Mouse (Mus musculus): ENCODE data around the gene Shox2. TPM values are rescaled to one million over a fixed set of nuclear protein-coding genes. Genes with fewer than 3 reads are reported as not detected.

Gene Shox2
- polyA plus RNA-seq, 1 experiment = not detected

DNA sequence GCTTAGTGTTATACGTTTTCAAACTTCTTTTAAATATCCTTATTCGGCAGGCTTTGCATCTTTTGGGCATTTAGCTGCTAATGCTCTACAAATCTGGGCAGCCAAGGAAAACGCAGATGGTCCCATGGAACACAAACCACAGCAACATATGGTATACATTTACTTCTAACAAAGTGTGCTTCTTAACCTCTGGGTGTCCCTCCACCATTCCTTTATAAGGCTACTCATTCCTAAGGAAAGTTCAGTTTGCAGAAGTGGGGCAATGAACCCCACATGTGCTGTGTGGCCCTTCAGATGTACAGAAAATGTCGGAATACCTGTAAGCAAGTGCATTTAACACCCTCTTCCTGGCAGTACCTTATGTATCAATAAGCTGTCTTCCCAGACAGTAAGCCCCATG lies 14.1 kb downstream of the Shox2 start:
- DNase-seq (ENCODE audit: extremely low spot score in 1 of 2, low spot score in 1 of 2) = no peak

DNA sequence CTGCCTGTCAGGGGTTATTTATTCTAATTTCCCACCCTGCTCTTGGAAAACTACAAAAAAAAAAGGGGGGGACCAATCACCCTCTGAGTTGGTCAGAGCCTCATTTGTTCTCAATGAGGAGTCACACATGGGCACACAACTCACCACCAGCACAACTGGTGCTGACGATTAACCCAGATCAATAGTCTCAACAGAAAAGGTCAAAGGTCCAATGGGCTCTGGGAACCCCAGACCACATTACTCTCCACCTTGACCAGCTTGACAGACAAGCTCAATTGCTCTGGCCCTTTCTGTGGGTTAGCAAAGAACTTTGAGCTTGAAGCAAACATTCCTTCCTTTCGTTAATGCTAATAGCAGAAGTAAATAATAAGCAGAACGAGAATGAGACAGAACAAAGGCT lies 16.7 kb downstream of the Shox2 start:
- DNase-seq (ENCODE audit: extremely low spot score in 1 of 2, low spot score in 1 of 2) = no peak

DNA sequence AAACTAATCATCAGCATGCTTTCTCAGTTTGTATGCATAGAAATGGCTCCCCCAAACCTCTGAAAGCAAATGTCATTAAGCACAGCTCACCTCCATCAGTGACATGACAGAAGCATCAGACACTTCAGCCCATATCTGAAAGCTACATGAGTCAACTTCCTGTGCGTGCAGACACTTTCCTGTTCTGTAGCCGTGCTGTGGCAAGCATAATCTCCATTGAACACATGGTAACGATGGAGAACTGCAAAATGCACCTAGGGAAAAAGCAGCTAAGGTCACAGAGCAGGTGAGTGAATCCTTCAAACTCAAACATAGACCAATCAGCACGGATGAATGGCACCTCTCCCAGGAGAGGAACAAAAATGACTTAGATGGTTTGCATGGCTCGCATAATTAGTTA lies 21.6 kb downstream of the Shox2 start:
- DNase-seq (ENCODE audit: extremely low spot score in 1 of 2, low spot score in 1 of 2) = no peak

DNA sequence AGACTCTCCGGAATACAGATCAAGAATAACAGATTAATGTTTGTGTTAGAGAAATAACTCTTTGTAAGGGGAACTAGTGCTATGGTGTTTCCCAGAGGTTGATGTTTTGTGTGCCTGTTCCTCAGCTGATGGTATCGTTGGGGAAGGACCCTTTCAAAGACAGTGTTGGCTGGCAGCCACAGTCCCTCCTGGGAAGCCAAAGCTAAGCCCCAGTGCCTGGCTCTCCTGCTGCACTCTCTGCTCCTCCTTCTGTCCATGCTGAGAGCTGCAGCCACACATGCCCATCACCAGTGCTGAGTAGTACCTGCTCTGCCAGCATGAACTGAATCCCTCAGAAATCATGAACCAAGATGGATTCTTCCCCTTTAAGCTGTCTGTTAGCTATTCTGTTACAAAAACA lies 26.4 kb downstream of the Shox2 start:
- DNase-seq (ENCODE audit: extremely low spot score in 1 of 2, low spot score in 1 of 2) = no peak

DNA sequence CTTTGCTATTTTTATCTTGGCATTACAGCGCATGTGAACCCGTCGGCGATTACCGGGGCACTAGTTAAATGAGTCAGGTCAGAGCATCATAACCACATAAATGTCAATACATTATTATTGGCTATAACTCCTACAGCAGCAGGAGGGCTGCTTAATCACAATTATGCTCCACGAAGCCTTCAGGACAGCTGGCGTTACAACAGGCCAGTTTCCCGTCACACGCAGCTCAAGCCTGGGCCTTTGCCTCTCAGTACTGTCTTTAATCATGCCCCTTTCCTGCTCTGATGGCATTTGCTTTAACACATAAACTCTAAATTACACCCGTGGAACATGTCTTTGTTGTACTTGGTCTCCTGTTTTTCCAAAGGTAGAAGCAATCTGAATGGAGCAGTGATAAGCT lies 41.9 kb downstream of the Shox2 start:
- no peak for DNase-seq (ENCODE audit: extremely low spot score in 1 of 2, low spot score in 1 of 2)

DNA sequence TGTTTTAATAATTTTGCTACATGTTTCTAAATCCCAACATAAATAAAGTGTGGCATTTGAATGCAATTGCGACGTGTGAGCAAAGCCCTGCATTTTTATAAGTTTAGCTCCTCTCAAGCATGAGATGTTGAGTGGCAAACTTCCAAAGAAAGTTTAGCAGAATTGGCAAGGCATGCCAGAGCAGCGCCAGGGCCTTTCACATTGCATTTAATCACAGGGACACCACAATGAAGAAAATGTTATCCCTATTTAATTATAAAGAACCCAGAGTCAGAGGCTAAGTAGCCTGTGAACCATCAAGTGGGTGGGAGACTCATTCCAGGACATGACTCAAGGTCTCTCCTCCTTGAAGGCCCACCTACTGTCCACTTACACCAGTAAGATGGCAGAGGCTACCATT lies 59.1 kb downstream of the Shox2 start:
- peak in 1 of 2 experiments; percentile 12 for DNase-seq (ENCODE audit: extremely low spot score in 1 of 2, low spot score in 1 of 2)

Other genes starting within 250 kb of the Shox2 start
- gene Rsrc1, start 381 bp downstream of the Shox2 start, polyA plus RNA-seq (2012; rRNA removed) = 22.2 and 24.0 TPM in 2 replicates